Mouse (Mus musculus): ENCODE measurements at regions not wholly inside any gene's neighbourhood (a gene's known extent, or its start where the extent isn't known, plus 50 kb on each side); places are given as distances from the start of the nearest gene placed in this dataset.

DNA sequence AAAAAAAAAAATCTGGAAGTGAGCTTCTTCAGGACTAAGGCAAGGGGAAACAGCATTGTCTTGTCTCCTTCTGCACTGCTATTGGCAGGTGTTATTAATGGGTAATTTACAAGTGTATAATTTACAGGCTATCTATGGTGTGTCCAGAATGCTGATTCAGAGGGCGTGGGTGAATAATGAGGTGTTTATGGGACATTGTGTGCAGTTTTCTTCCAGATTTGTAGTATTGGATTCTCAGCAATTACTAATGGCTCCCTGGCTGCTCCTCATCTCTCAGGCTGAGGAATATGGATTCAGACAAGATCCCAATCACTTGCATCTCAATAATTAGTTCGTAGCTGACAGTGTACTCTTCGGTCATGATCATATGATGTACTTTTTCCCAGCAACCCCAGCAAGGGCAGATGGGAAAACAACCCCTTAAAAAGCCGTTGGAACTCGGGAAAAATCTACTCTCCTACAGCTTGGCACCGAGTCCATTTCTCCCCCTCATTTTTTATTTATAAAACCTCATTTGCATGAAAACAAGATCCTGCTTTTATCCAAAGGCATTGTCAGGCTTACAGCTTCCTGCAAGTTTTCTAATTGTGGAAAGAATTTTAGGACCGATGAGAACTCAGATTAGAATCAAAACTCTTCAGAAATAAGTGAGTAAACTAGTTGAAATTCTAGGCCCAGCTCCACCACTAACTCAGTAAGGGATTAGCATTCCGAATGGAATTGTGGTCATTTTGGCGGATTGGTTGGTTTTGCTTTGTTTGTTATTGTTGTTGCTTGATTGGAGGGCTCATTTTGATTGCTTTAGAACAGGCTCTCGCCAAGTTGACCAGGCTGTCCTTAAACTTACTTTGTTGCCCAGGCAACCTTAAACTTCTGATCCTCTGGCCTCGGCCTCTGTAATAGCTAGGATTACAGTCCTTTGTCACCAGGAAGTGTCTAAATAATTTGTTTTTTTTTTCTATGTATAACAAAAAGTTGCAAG, 212.5 kb downstream of the Galc start:
- H3K4me3 ChIP-seq (replicated peaks; ENCODE audit: extremely low read depth, low read depth, low read length), result no peak overlapping the region
- no peak for DNase-seq
- no peak for TF ChIP-seq CTCF (IDR thresholded peaks at IDR 0.05; ENCODE audit: insufficient read depth, low read length)
- TF ChIP-seq POLR2A (IDR thresholded peaks at IDR 0.05; ENCODE audit: borderline replicate concordance, extremely low read depth, low read depth, low read length), result no peak
- 65% methylated on average over 11 of the region's 11 CpGs for WGBS
- no peaks in the 10 kb centered on the region for H3K4me1 ChIP-seq (ENCODE audit: control insufficient read depth, insufficient read depth, low read length)

DNA sequence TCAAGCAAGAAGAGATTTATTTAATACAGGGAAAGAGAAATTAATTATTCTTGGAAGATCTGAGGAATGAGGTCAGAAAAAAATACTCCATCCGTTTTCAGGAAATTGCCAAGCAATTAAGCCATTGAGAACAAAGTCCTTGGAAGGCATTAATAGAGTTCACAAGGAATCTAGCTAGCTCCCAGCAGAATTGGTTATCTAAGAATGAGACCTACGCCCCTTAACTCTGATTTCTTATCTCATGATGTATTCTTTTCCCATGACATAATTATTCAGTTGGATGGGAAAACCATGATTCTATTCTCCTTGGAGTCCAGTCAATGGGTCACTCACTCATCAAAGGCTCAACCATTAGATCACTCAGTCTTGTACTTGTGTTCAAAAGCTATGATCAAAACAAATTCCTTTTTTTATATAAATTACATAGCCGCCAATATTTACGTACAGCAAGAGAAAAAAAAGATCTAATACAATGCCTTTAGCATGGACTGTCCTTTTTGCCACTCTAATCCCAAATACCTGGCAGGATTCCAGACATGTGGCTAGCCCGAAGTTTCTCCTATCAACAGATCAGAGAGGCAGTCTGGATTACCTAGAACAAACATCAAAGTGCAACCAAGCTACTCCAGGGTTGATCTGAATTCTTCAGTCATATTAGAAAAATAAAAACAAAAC, 213.3 kb downstream of the Galc start:
- Histone ChIP-seq H3K4me3 (replicated peaks; ENCODE audit: extremely low read depth, low read depth, low read length) (no peak overlapping the region), H3K4me1 (ENCODE audit: control insufficient read depth, insufficient read depth, low read length) (no peaks in the 10 kb centered on the region)
- no peak for DNase-seq
- TF ChIP-seq POLR2A (IDR thresholded peaks at IDR 0.05; ENCODE audit: borderline replicate concordance, extremely low read depth, low read depth, low read length) (no peak), CTCF (IDR thresholded peaks at IDR 0.05; ENCODE audit: insufficient read depth, low read length) (no peak)
- 43% methylated on average over 5 of the region's 5 CpGs for WGBS

DNA sequence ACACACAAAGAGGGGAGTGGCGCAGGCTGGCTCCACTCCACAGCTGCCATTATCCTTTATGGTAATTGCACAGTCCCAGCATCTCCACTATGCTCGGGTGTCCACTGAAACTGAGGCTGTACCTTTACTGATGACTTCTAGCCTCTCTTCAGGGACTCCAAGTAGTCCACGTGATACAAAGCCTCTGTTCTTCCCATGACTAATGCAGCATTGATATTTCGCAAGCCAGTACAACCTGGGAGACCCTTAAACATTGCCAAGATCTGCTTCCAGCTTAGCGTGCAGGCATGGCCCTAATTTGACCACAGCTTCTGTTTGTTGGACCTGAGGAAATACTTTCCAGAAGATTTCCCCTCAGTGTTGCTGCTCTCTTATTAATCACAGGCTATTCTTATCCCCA, 215.8 kb downstream of the Galc start:
- Histone ChIP-seq H3K4me3 (replicated peaks; ENCODE audit: extremely low read depth, low read depth, low read length) (no peak overlapping the region), H3K4me1 (ENCODE audit: control insufficient read depth, insufficient read depth, low read length) (no peaks in the 10 kb centered on the region)
- TF ChIP-seq POLR2A (IDR thresholded peaks at IDR 0.05; ENCODE audit: borderline replicate concordance, extremely low read depth, low read depth, low read length), result no peak
- DNase-seq, result no peak
- WGBS, result 64% methylated on average over 5 of the region's 5 CpGs

DNA sequence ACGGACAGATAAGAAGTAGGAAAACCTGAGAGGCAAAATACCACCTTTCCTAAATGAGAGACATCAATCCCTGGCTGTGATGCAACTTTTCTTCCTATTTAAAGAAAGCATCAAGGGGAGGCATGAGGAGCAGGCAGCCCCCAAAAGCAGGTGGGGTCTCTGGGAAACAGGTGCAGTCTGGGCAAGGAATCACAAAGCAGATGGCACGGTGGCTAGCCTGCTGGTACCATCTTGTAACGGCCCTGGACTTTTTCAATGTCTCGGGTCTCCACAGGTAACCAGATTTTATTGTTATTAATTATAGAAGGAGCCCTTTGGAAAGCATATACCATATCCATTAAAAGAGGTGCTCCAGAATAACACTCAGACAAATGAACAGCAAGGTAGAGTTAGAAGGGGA, 219.6 kb downstream of the Galc start:
- H3K4me3 ChIP-seq (replicated peaks; ENCODE audit: extremely low read depth, low read depth, low read length), result no peak overlapping the region
- WGBS, result 84% methylated on average over 4 of the region's 4 CpGs
- H3K4me1 ChIP-seq (ENCODE audit: control insufficient read depth, insufficient read depth, low read length), result no peaks in the 10 kb centered on the region
- TF ChIP-seq CTCF (IDR thresholded peaks at IDR 0.05; ENCODE audit: insufficient read depth, low read length) (no peak), POLR2A (IDR thresholded peaks at IDR 0.05; ENCODE audit: borderline replicate concordance, extremely low read depth, low read depth, low read length) (no peak)
- DNase-seq, result no peak

DNA sequence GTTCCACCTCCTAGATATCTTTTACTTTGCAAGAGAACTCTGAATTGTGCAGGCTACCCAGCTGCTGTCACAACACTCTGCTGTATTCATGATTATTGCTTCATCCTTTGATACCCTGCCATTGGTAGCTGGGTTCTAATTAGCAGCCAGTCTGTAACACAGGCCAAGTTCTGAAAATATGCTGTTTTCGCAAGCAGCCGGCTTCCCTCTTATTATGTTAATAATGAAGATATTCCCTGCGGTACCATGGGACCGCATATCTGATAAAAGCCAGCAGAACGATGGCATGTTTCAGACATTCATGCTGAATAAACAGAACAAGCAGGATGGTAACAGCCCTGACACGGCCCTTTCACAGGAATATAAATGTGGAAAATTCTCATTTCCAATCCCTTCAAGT, 235.6 kb downstream of the Galc start:
- Histone ChIP-seq H3K4me1 (ENCODE audit: control insufficient read depth, insufficient read depth, low read length) (no peaks in the 10 kb centered on the region), H3K4me3 (replicated peaks; ENCODE audit: extremely low read depth, low read depth, low read length) (no peak overlapping the region)
- 72% methylated on average over 6 of the region's 6 CpGs for WGBS
- DNase-seq, result no peak
- no peak for TF ChIP-seq CTCF (IDR thresholded peaks at IDR 0.05; ENCODE audit: insufficient read depth, low read length)
- no peak for TF ChIP-seq POLR2A (IDR thresholded peaks at IDR 0.05; ENCODE audit: borderline replicate concordance, extremely low read depth, low read depth, low read length)

DNA sequence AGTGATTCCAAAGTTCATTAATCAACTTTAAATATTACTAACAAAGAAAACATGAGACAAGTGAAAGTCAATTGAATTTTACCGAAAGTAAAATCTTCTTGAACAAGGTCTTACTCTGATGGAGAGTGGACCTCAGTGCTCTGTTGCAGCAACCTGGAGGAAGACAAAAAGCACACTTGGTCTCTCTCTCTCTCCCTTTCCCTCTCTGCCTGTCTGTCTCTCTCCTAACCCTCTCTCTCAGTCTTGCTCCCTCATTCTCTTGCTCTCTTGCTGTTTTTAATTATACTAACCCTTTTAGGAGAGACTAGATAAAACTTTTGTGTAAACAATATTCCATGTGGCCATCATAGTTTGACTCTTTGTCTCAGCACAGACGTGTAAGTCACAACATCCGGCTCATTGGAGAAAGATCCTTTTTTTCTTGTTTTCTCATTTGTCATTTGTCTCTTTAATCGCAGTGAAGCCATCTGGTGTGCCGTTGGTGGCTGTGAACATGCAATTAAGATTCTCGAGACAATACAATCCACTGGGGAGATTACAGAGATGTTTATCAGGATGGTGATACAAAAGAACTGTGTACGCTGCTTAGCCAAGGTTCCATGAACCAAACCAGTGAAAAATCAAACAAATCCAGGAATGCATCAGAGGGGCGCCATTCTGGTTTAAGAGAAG, 244.5 kb downstream of the Galc start:
- H3K4me3 ChIP-seq (replicated peaks; ENCODE audit: extremely low read depth, low read depth, low read length), result no peak overlapping the region
- DNase-seq, result no peak
- no peaks in the 10 kb centered on the region for H3K4me1 ChIP-seq (ENCODE audit: control insufficient read depth, insufficient read depth, low read length)
- TF ChIP-seq CTCF (IDR thresholded peaks at IDR 0.05; ENCODE audit: insufficient read depth, low read length), result no peak
- no peak for TF ChIP-seq POLR2A (IDR thresholded peaks at IDR 0.05; ENCODE audit: borderline replicate concordance, extremely low read depth, low read depth, low read length)
- WGBS, result 39% methylated on average over 8 of the region's 8 CpGs

DNA sequence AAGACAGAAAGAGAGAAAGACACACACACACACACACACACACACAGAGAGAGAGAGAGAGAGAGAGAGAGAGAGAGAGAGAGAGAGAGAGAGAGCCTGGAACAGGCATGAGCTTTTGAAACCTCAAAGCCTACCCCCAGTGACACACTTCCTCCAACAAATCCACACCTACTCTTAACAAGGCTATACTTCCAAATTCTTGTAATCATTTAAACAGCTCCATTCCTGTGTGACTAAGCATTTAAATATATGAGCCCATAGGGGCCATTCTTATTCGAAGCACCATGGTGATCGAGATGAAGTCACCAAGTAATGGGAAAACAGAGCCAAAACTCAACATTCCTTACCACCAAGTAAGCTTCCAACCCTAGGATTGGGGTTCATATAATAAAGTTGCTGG, 250.1 kb downstream of the Galc start:
- WGBS, result 91% methylated on average over 2 of the region's 2 CpGs
- Histone ChIP-seq H3K4me1 (ENCODE audit: control insufficient read depth, insufficient read depth, low read length) (no peaks in the 10 kb centered on the region), H3K4me3 (replicated peaks; ENCODE audit: extremely low read depth, low read depth, low read length) (no peak overlapping the region)
- no peak for DNase-seq
- TF ChIP-seq POLR2A (IDR thresholded peaks at IDR 0.05; ENCODE audit: borderline replicate concordance, extremely low read depth, low read depth, low read length), result no peak
- TF ChIP-seq CTCF (IDR thresholded peaks at IDR 0.05; ENCODE audit: insufficient read depth, low read length), result no peak

DNA sequence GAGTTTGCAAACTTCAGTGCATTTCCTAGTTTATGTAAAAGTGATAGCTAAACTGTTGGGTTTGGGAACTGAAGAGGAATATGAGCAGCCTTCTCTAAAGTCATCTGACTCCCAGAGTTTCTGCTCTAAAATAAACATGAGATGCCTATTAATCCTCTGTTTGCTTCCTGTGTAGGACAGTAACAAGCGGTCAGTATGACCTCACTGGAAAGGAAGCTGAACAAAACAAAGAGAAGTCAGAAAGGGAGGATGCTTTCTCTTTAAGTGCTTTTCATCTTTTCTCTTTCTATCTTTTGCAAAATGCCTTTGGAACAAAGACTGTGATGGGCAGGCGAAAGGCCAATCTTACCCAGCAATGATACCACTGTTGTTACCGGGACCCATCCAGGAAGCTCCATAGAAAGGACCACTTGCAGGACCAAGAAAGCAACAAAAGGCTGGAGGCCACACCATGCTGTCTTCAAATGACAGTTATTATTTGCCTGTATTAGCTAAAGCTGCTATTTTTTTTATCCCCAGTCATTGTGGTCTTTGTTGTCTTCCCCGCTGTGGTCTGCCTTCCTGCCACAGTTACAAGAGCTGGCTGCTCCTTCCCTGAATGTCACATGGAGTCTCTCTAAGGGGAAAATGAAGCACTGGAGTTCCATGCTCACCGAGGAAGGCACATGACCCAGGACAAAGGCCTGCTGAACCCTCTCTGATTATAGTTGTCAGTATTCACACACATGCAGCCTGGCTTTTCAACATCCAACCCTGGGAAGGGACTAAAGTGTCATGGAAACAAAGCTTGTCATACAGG, 253.4 kb downstream of the Galc start:
- H3K4me3 ChIP-seq (replicated peaks; ENCODE audit: extremely low read depth, low read depth, low read length), result no peak overlapping the region
- 41% methylated on average over 5 of the region's 5 CpGs for WGBS
- TF ChIP-seq POLR2A (IDR thresholded peaks at IDR 0.05; ENCODE audit: borderline replicate concordance, extremely low read depth, low read depth, low read length) (no peak), CTCF (IDR thresholded peaks at IDR 0.05; ENCODE audit: insufficient read depth, low read length) (no peak)
- DNase-seq, result no peak
- no peaks in the 10 kb centered on the region for H3K4me1 ChIP-seq (ENCODE audit: control insufficient read depth, insufficient read depth, low read length)

DNA sequence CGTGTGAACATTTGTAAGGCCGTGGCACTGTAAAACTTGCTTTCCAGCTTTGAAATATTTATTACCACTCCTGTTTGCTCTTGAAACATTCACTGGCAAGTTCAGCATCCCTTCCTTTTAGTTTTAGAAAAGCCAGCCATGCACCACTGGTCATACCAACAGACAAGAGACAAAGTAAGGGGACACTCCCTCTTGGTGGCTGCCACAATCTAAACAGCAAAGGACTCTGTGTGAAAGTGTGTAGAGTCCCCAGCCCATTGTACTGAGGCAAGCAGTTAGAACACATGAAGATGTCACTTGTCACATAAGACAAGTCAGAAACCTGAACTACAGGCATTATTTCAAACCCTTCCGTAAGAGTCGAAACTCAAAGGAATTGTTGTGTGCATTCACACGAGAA, 257.0 kb downstream of the Galc start:
- TF ChIP-seq POLR2A (IDR thresholded peaks at IDR 0.05; ENCODE audit: borderline replicate concordance, extremely low read depth, low read depth, low read length), result no peak
- TF ChIP-seq CTCF (IDR thresholded peaks at IDR 0.05; ENCODE audit: insufficient read depth, low read length), result no peak
- no peak for DNase-seq
- H3K4me1 ChIP-seq (ENCODE audit: control insufficient read depth, insufficient read depth, low read length), result no peaks in the 10 kb centered on the region
- H3K4me3 ChIP-seq (replicated peaks; ENCODE audit: extremely low read depth, low read depth, low read length), result no peak overlapping the region
- WGBS, result 83% methylated on average over 5 of the region's 5 CpGs

All from lung, adult 2 months (tissue).